Mouse (Mus musculus): ENCODE results near the gene Raf1. TPM values are rescaled to one million over a fixed set of nuclear protein-coding genes. Genes with fewer than 3 reads are reported as not detected.

Raf1 gene
- 100 to 1,000 TPM in 1 of 2 experiments, 10 to 100 TPM in 1; 95.1 to 114 TPM for total RNA-seq (2021)
- long read RNA-seq, experiment 1, transcript Raf1-201 (17 exons, 3,070 nt): major isoform, 62 of 96 reads
- long read RNA-seq, experiment 1, transcript Raf1-208 (3 exons, 838 nt): minor isoform, 7 of 96 reads
- long read RNA-seq, experiment 1, partial matches to known transcripts: 17 of 96 reads
- long read RNA-seq, experiment 1, other reads (novel, unspliced or antisense): 7 of 96 reads
- long read RNA-seq, experiment 2, transcript Raf1-201 (17 exons, 3,070 nt): major isoform, 47 of 56 reads
- long read RNA-seq, experiment 2, partial matches to known transcripts: 4 of 56 reads
- long read RNA-seq, experiment 2, other reads (novel, unspliced or antisense): 4 of 56 reads

- DNase-seq: peak; percentile 98
Measured at GRCm38 (mm10) chr6:115676452-115677128, at the start of gene Raf1. TSS of gene Raf1 (minus strand) at chr6:115676635.

DNA sequence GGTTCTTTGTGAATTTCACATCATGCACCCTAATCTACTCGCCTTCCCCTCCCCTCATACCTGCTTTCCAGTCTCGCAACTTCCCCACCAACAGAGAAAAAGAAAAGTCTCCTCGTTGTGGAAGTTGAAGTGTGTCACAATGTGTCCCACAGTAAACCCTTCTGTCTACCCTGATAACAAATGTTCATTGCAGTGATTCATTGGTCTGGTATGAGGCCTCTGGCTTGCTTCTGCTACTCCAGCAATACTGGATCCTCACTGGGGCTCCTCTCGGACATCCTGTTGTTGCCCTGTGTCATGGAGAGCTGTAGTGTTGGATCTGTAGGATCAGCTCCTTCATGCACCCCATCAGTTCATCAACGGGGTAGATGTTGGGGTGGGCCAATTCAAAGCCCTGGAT is 45.8 kb upstream of the Raf1 start:
- DNase-seq: no peak

DNA sequence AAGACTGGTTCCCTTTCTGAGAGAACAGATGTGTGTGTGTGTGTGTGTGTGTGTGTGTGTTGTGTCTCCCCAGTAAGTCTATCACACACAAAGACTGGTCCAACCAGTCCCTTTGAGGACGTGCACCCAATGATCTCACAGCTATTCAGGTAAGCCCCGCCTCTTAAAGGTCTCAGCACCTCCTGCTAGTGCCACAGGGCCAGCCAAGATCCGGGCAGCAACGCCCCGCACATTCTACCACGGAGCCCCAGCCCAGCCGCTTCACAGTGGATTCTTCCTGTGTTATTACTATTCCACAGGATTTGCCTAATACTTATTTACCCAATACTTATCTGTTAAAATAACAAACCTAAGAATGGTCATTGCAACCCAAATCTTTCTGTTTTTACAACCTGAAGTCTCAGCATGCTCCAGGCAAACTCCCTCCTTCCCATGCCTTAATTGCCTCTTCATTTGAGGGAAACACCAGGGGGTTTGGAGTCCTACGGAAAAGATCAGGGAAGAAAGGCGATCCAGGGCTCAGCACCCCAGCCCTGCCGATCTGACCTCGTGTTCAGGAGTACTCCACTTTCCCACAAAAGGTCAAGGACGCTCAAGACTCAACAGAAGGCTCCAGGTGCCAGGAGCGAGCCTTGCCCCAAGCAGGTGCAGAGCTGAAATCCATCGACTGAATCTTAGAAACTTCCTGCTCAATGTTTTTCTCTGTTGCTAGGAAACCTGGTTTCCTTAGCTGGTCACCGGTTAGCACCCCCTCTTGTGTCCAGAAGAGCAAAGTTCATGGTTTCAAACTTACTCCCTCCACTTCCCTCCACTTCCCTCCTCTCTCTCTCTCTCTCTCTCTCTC is 41.5 kb upstream of the Raf1 start:
- DNase-seq: peak; percentile 74

GRCm38 (mm10) chr6:115717101-115717652 is 40.7 kb upstream of the Raf1 start:
- peak; percentile 55 for DNase-seq

- no peak for DNase-seq
Measured at GRCm38 (mm10) chr6:115711261-115711660, 34.8 kb upstream of the Raf1 start.

DNA sequence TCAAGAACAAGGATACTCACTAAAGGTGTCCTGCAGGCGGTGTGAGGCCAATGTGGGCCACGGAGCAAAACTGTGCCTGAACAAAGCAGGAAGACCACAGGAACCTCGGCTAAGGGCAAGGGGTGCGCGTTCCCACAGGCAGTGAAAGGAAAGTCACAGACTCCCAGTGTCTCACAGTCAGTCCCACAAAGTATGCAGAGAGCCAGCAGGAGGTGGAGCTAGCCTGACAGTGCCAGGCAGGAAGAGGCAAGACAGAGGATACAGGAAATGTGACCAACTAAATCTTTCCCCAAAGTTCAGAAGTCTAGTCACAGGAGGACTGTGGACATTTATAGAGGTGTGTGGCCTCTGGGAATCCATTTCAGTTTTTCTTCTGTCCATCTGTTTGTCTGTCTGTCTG is 26.5 kb upstream of the Raf1 start:
- DNase-seq: no peak

DNA sequence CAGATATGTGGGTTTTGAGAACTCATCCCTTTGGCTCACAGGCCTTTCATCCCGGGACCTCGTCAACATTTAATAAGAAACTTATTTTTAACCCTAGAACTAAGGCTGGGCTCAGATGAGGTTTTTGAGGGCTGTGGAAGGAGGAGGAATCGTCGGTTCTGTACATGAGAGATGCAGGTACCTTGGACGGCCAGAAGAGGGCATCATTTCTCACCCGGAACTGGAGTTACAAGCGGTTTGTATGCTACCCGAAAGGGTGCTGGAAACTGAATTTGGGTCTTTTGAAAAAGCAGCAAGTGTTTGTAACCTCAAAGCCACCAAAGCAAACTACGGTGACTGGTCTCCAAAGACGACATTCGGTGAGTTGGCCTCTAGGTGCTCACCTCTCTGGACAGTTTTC is 24.9 kb upstream of the Raf1 start:
- no peak for DNase-seq

- DNase-seq: no peak
Measured at GRCm38 (mm10) chr6:115700778-115701177, 24.3 kb upstream of the Raf1 start.

GRCm38 (mm10) chr6:115698699-115699098 is 22.3 kb upstream of the Raf1 start:
- DNase-seq: no peak

DNA sequence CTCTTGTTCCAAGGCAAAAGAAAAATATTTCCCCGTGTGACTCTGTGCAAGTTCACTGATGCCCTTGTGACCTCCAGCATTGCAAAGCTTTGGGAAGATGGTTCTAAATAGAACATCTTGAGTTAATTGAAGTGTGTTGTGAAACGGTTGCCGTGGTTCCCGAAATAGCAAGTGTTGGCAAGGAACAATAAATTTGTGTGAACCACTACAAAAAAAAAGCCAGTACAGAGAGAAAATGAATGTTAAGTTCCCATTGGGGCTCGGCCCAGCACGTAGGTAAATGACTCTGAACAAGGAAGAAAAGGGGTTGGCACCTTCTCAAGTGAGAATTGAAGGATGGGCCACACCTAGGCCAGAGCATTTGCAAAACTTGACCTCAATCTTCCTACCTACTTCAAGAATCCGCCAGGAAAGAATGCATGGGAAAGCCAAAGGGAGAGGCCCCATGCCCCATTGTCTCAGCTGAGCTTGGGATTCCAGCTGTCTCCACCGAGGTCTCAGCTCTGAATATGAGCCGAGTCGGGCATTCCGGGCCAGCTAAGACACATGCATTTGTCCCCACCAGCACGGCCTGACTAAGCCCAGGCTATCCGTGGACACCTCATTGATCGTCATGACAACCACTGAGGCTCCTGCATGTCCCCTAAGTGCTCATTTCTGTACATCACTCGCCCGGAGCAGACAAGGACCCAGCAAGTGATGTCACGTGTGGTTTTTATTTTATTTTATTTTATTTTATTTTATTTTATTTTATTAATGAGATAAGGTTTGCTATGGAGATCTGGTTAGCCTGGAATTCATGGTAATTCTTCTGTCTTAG is 21.5 kb upstream of the Raf1 start:
- DNase-seq: peak; percentile 34

DNA sequence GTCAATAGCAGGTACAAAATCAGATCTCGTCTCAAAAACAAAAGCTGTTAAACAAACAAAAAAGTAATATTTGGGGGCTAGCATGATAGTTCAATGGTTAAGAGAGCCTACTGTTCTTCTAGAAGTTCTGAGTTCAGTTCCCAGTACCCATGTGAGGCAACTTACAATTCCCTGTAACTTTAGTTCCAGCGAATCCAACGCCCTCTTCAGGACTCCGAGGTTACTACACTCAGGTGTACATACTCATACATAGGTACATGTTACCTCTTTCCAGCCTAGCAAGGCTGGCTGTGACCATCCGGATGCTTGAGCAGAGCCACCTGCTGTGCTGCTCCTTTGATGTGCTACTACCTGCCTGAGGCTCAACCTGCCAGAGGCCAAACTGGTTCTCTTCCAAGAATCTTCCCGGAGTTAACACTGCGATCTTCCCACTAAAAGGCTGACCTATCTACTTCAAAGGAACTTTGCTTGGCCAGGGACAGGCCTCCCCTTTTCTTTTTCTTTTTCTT is 20.3 kb upstream of the Raf1 start:
- DNase-seq: no peak

DNA sequence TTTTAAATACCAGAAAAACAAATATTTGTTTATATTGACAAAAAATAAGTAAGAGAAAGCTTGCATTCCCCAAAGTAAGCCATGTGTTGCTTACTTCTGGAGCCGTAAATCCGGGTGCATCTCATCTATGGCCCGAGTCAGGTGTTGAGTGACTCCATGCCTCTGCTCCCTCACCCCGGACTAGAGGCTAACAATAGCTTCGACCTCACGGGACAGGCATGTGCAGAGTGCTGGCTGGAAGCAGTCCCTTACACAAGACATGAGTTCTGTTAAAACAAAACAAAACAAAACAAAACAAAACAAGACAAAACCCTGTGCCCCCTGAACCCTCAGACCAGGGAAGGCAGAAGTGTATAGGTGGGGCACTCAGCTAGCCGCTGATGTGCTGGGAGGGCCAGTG is 18.7 kb upstream of the Raf1 start:
- DNase-seq: no peak

DNA sequence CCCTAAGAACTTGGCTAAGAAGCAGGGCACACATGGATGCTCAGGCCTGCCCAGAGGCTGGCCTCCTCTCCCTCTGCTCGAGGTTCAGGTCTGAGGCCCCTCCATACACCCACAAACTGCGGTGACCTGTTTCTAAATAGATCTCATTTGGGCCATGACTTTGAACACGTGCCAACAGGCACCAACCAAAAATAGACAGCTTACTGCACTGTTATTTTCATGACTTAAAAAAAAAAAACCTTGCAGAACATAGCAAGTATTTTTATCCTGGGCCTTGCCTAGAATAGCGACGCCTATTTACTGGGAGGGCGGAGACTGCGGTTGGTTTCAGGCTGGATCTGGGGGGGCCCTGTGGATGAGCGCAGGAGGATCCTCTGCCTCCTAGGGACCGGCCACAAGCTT is 18.0 kb upstream of the Raf1 start:
- peak; percentile 32 for DNase-seq

DNA sequence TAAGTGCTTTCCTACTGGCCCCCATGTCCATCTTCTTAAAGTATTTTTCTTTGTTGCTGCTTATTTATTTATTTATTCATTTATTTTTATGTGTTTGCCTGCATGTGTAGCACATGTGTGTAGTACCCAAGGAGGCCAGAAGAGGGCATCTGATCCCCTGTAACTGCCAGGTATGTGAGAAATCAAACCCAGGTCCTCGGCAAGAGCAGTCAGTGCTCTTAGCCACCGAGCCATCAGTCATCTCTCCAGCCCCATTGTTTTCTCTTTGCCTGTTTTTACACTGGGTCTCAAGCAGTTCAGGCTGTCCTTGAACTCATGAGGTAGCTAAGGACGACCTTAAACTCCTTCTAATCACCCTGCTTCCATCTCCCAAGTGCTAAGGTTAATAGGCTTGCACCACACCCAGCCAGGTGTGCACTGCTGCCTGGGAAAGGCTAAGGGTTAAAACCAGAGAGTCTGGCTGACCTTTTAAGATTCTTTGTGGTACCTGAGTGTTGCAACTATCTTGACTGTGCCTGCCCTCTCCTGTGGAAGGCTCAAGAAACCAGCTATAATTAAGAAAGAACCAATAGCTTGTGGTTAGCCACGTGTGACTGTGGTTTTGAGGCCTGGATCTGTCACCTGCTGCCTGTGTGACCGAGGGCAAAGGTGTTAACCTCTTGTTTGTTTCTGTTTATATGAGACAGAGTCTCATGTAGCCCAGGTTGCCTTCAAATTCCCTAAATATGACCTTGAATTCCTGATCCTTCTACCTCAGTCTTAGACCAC is 16.7 kb upstream of the Raf1 start:
- no peak for DNase-seq

DNA sequence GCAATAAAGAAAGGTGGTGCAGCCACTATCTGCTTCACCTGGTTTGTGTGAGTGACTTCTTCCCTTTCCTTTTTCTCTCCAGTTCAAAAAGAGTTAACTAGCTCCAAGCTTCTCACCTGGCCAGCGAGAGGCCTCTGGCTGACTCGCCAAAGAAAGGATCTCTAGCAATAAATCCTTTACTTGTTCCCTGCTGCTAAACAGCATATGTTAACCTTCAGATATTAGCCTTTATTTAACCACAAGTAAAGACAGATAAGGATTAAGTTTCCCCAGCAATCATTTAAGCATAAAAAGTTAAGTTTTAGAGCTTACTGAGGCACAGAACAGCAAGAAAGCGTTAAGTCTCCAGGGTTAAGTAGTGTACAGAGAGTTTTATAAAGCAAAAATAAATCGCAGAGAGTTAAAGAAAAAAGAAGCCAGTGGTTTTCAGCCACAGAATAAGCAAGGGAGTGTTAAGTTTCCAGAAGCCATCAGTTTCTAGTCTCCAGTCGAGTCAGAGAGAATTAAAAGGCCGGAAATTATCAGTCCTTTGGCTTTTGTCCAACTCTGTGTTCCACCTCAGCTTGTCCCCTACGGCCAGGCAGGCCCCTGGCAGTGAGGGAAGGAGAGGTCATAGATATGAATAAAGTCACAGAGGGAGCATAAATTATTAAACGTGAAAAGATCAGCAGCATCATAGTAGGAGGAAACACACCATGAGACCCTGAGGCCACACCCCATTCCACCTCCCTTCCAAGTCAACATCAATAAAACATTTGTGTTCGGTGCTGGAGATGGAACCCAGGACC is 15.9 kb upstream of the Raf1 start:
- DNase-seq: no peak

DNA sequence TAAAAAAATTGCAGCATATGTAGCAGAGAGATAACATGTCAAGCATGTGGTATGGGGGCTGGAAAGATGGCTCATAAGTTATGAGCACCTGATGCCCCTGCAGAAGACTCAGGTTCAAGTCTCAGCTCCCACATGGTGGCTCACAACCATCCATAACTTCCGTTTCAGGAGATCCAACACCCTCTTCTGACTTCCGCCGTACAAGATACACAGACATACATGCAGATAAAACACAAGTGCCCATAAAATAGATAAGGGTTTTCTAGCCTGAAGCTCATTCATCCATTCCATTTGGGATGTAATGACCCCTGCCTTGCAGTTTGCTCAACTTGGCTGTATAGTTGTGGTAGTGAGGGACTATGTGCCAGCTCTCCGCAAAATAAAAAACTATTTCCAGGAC is 13.7 kb upstream of the Raf1 start:
- no peak for DNase-seq

- no peak for DNase-seq
Measured at GRCm38 (mm10) chr6:115688589-115688988, 12.2 kb upstream of the Raf1 start.

GRCm38 (mm10) chr6:115687753-115688152 is 11.3 kb upstream of the Raf1 start:
- no peak for DNase-seq

- DNase-seq: no peak
Measured at GRCm38 (mm10) chr6:115684851-115685646, 8.6 kb upstream of the Raf1 start.

All from adrenal gland, postnatal 10 days (tissue).